Mouse (Mus musculus): ENCODE measurements around the gene Prss43.

DNA sequence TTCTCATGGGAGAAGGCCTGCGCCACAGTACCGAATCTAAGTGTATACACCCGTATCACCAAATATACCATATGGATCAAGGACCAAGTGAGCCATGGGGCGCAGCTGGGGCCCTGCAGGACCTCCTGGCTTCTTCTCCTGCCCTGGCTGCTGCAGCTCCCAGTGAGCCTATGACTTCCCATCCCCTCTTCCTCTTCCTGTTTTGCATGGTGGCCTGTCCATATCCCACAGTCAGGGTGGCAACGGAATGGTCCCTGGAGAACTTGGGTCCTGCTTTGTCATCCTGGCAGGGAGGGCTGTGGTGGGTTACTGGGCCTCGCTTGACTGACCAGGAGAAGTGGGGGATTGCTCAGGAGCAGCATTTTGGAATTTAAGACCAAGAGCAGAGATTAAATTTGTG is 14.4 kb downstream of the Prss43 start:
- TF ChIP-seq CTCF (IDR thresholded peaks at IDR 0.05; ENCODE audit: borderline replicate concordance, insufficient read depth, low read depth, low read length) (no peak), POLR2A (IDR thresholded peaks at IDR 0.05; ENCODE audit: borderline replicate concordance, insufficient read depth, low read length) (no peak)
